Mouse (Mus musculus): ENCODE measurements around the gene Ifi35. TPM values are rescaled to one million over a fixed set of nuclear protein-coding genes. Genes with fewer than 3 reads are reported as not detected.
"Not testable (repeated sequence)": the region's sequence is repeated elsewhere in the genome, so short reads cannot be mapped to it uniquely, and the experiment has no call there.

Ifi35 gene
- polyA plus RNA-seq, 1 experiment from 2014 or later: 5.4 TPM

GRCm38 (mm10) chr11:101424925-101425813 is 23.0 kb upstream of the Ifi35 start, which contains the start of the genes Rundc1 and Ptges3l:
Gene Rundc1 (plus strand): TSS chr11:101425085.
Gene Ptges3l (minus strand): TSS chr11:101425333.
- Histone ChIP-seq H3K9ac (peak within 1 kb of the TSS; percentile 71), H3K27ac (peak within 1 kb of the TSS; percentile 83), H3K9me3 (ENCODE audit: control insufficient read depth, low read length) (no peaks in the 10 kb centered on the region), H3K4me2 (replicated peaks) (peak within 1 kb of the TSS; percentile 80), H3K4me1 (replicated peaks; ENCODE audit: control insufficient read depth, insufficient read depth, low read length) (peaks cover 16% of the 10 kb centered on the region), H3K27me3 (ENCODE audit: control insufficient read depth, insufficient read depth, low read length) (no peaks in the 10 kb centered on the region), H3K36me3 (replicated peaks; ENCODE audit: control insufficient read depth, insufficient read depth) (peaks cover 13% of the 10 kb centered on the region), H3K4me3 (replicated peaks; ENCODE audit: low read length) (peak within 1 kb of the TSS; percentile 76)
- DNase-seq (ENCODE audit: low spot score) (peak; percentile 97), ATAC-seq (ENCODE audit: low FRiP score) (peak; percentile 94)
- under 1% methylated on average over 77 of the region's 81 CpGs for WGBS

DNA sequence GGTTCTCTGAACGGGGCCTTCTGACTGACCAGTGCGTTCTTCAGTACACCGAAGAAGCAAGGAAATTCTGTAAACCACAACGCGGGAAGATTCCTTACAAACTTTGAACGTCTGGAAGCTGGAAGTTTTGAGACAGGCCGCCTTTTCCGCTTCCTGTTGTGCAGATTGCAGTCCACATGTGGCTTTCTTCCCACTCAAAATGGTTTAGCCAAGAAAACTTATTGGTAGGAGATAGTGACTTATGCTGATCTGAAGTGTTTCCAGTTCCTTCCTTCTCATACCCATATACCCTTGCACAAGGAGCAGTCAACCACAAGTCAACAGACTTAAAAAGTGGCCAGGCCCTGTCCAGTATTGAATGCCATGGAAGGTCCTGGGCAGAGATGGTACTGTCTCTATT is 22.0 kb upstream of the Ifi35 start:
- no peaks in the 10 kb centered on the region for H3K27me3 ChIP-seq (ENCODE audit: control insufficient read depth, insufficient read depth, low read length)
- H3K4me1 ChIP-seq (replicated peaks; ENCODE audit: control insufficient read depth, insufficient read depth, low read length): peaks cover 16% of the 10 kb centered on the region
- ATAC-seq (ENCODE audit: low FRiP score) (no peak), DNase-seq (ENCODE audit: low spot score) (no peak)
- H3K27ac ChIP-seq: no peak overlapping the region
- H3K9me3 ChIP-seq (ENCODE audit: control insufficient read depth, low read length): no peaks in the 10 kb centered on the region
- peaks cover 23% of the 10 kb centered on the region for H3K36me3 ChIP-seq (replicated peaks; ENCODE audit: control insufficient read depth, insufficient read depth)
- 68% methylated on average over 8 of the region's 8 CpGs for WGBS
- H3K4me3 ChIP-seq (replicated peaks; ENCODE audit: low read length): peak overlapping the region; percentile 76
- peak overlapping the region; percentile 80 for H3K4me2 ChIP-seq (replicated peaks)
- peak overlapping the region; percentile 71 for H3K9ac ChIP-seq

DNA sequence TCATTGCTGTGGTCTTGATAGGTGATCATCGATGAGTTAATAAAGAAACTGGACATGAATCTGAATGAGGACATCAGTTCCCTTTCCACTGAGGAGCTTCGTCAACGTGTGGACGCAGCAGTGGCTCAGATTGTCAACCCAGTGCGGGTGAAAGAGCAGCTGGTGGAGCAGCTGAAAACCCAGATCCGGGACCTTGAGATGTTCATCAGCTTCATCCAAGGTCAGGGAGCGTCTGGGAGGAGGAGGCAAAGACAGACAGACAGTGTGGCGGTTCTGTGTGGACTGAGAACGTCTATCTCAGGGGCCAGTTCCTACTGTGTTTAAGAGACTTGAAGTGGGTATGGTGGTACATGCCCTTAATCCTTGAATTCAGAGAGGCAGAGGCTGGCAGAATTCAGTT is 16.9 kb upstream of the Ifi35 start:
- Histone ChIP-seq H3K4me1 (replicated peaks; ENCODE audit: control insufficient read depth, insufficient read depth, low read length) (peaks cover 3% of the 10 kb centered on the region), H3K27me3 (ENCODE audit: control insufficient read depth, insufficient read depth, low read length) (no peaks in the 10 kb centered on the region), H3K9me3 (ENCODE audit: control insufficient read depth, low read length) (no peaks in the 10 kb centered on the region), H3K4me3 (replicated peaks; ENCODE audit: low read length) (no peak overlapping the region), H3K4me2 (replicated peaks) (no peak overlapping the region), H3K9ac (no peak overlapping the region), H3K27ac (no peak overlapping the region), H3K36me3 (replicated peaks; ENCODE audit: control insufficient read depth, insufficient read depth) (peaks cover 71% of the 10 kb centered on the region)
- 93% methylated on average over 9 of the region's 9 CpGs for WGBS
- no peak for ATAC-seq (ENCODE audit: low FRiP score)
- no peak for DNase-seq (ENCODE audit: low spot score)

DNA sequence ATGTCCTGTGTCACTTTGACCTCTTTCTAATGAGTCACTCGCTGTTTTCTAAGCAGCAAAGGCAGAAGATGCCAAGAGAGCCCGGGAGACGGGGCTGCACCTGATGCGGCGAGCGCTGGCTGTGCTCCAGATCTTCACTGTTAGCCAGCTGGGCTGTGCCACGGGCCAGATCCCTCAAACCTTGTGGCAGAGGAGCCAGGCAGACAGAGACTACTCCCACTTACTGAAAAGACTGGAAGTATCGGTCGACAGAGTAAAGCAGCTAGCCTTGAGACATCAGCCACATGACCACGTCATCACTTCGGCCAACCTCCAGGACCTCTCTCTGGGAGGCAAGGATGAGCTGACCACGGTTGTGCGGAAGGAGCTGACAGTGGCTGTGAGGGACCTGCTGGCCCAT is 14.8 kb upstream of the Ifi35 start:
- H3K36me3 ChIP-seq (replicated peaks; ENCODE audit: control insufficient read depth, insufficient read depth): peaks cover 71% of the 10 kb centered on the region
- no peaks in the 10 kb centered on the region for H3K27me3 ChIP-seq (ENCODE audit: control insufficient read depth, insufficient read depth, low read length)
- no peak overlapping the region for H3K27ac ChIP-seq
- DNase-seq (ENCODE audit: low spot score) (no peak), ATAC-seq (ENCODE audit: low FRiP score) (no peak)
- H3K9ac ChIP-seq: no peak overlapping the region
- no peak overlapping the region for H3K4me2 ChIP-seq (replicated peaks)
- H3K9me3 ChIP-seq (ENCODE audit: control insufficient read depth, low read length): no peaks in the 10 kb centered on the region
- WGBS: 86% methylated on average over 13 of the region's 13 CpGs
- no peak overlapping the region for H3K4me3 ChIP-seq (replicated peaks; ENCODE audit: low read length)
- H3K4me1 ChIP-seq (replicated peaks; ENCODE audit: control insufficient read depth, insufficient read depth, low read length): no peaks in the 10 kb centered on the region

DNA sequence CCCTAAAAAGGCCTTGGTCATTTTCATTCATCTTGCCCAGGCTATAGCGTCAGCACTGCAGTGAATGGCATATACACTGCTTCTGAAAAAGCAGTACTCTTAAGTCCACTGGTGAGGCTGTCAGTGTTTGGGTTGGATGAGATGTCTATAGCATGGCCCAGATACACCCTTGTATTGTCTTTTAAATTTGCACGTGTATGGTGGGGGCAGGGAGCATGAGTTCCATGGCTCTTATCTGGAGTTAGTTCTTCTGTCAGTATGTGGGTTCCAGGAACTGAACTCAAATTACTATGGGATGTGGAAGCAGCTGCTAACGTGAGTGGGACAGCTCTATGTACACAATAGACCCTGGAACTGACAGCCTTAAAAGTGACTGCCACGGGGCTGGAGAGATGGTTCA is 12.4 kb upstream of the Ifi35 start:
- H3K4me2 ChIP-seq (replicated peaks): no peak overlapping the region
- H3K27me3 ChIP-seq (ENCODE audit: control insufficient read depth, insufficient read depth, low read length): no peaks in the 10 kb centered on the region
- peaks cover 52% of the 10 kb centered on the region for H3K36me3 ChIP-seq (replicated peaks; ENCODE audit: control insufficient read depth, insufficient read depth)
- WGBS: 89% methylated on average over 4 of the region's 4 CpGs
- H3K27ac ChIP-seq: no peak overlapping the region
- ATAC-seq (ENCODE audit: low FRiP score) (no peak), DNase-seq (ENCODE audit: low spot score) (no peak)
- no peak overlapping the region for H3K4me3 ChIP-seq (replicated peaks; ENCODE audit: low read length)
- no peak overlapping the region for H3K9ac ChIP-seq
- H3K9me3 ChIP-seq (ENCODE audit: control insufficient read depth, low read length): no peaks in the 10 kb centered on the region
- no peaks in the 10 kb centered on the region for H3K4me1 ChIP-seq (replicated peaks; ENCODE audit: control insufficient read depth, insufficient read depth, low read length)

- ATAC-seq (ENCODE audit: low FRiP score): no peak
- Histone ChIP-seq H3K4me3 (replicated peaks; ENCODE audit: low read length) (no peak overlapping the region), H3K9me3 (ENCODE audit: control insufficient read depth, low read length) (no peaks in the 10 kb centered on the region), H3K9ac (no peak overlapping the region), H3K27me3 (ENCODE audit: control insufficient read depth, insufficient read depth, low read length) (no peaks in the 10 kb centered on the region), H3K36me3 (replicated peaks; ENCODE audit: control insufficient read depth, insufficient read depth) (peaks cover 41% of the 10 kb centered on the region), H3K4me1 (replicated peaks; ENCODE audit: control insufficient read depth, insufficient read depth, low read length) (no peaks in the 10 kb centered on the region), H3K27ac (no peak overlapping the region), H3K4me2 (replicated peaks) (no peak overlapping the region)
- WGBS: 41% methylated on average over 4 of the region's 4 CpGs
- no peak for DNase-seq (ENCODE audit: low spot score)
Observed at GRCm38 (mm10) chr11:101436916-101437315, 11.3 kb upstream of the Ifi35 start.

DNA sequence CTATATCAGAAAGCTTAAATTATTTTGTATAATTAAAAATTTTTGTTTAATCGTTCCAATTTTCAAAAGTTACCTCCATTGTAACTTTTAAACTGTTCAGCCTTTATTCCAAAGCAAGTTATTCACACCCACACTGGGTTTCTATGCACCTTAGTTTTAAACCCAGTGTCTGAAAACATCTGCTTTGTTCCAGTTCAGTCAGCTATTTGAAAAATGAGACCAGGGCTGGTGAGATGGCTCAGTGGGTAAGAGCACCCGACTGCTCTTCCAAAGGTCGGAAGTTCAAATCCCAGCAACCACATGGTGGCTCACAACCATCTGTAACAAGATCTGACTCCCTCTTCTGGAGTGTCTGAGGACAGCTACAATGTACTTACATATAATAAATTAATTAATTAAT is 10.2 kb upstream of the Ifi35 start:
- not testable (repeated sequence) for H3K27ac ChIP-seq; H3K4me2 ChIP-seq (replicated peaks); H3K9me3 ChIP-seq (ENCODE audit: control insufficient read depth, low read length); H3K4me1 ChIP-seq (replicated peaks; ENCODE audit: control insufficient read depth, insufficient read depth, low read length); H3K9ac ChIP-seq; H3K27me3 ChIP-seq (ENCODE audit: control insufficient read depth, insufficient read depth, low read length); H3K4me3 ChIP-seq (replicated peaks; ENCODE audit: low read length); DNase-seq (ENCODE audit: low spot score); ATAC-seq (ENCODE audit: low FRiP score)
- 52% methylated on average over 3 of the region's 3 CpGs for WGBS
- H3K36me3 ChIP-seq (replicated peaks; ENCODE audit: control insufficient read depth, insufficient read depth): peaks cover 32% of the 10 kb centered on the region

- 44% methylated on average over 15 of the region's 15 CpGs for WGBS
- H3K27me3 ChIP-seq (ENCODE audit: control insufficient read depth, insufficient read depth, low read length); H3K27ac ChIP-seq; DNase-seq (ENCODE audit: low spot score); H3K9ac ChIP-seq; H3K9me3 ChIP-seq (ENCODE audit: control insufficient read depth, low read length); ATAC-seq (ENCODE audit: low FRiP score): not testable (repeated sequence)
- Histone ChIP-seq H3K4me3 (replicated peaks; ENCODE audit: low read length) (peak overlapping the region; percentile 18), H3K4me1 (replicated peaks; ENCODE audit: control insufficient read depth, insufficient read depth, low read length) (peaks cover 14% of the 10 kb centered on the region), H3K36me3 (replicated peaks; ENCODE audit: control insufficient read depth, insufficient read depth) (peaks cover 31% of the 10 kb centered on the region), H3K4me2 (replicated peaks) (peak overlapping the region; percentile 38)
Observed at GRCm38 (mm10) chr11:101441450-101442126, 6.6 kb upstream of the Ifi35 start.

DNA sequence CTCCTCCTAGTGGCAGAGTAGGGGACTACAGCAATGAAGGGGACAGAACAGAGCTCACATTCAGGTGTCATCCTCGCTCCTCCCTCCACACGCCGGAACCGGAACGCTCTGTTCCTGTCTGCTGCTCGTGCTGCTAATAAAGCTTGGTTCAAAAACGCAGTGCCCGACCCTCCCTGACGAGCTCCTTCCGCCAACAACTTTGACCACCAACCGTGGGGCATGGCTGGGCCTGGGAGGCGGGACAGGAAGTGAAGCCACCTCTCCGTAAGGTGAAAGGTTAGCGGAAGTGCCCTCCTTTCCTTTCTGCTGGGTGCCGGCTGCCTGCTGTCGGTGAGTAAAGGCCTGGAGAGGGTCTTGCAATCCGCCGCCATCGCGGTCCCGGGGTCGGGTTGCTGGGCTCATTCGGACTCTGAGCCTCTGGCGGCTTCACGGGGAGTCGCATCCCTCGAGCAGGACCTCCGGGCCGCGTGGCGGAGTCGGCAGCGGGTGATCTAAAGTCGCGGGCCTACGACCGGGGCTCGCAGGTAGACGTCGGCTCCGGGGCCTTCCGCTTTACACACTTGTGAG is 6.0 kb upstream of the Ifi35 start, which contains the start of gene Rpl27:
TSS of gene Rpl27 (plus strand) at position 172 of the 567 bp plus-strand sequence.
- Histone ChIP-seq H3K4me2 (replicated peaks) (peak within 1 kb of the TSS; percentile 97), H3K27me3 (ENCODE audit: control insufficient read depth, insufficient read depth, low read length) (no peaks in the 10 kb centered on the region), H3K36me3 (replicated peaks; ENCODE audit: control insufficient read depth, insufficient read depth) (peaks cover 31% of the 10 kb centered on the region), H3K27ac (peak within 1 kb of the TSS; percentile 94), H3K4me3 (replicated peaks; ENCODE audit: low read length) (peak within 1 kb of the TSS; percentile 77), H3K9me3 (ENCODE audit: control insufficient read depth, low read length) (no peaks in the 10 kb centered on the region), H3K4me1 (replicated peaks; ENCODE audit: control insufficient read depth, insufficient read depth, low read length) (peaks cover 14% of the 10 kb centered on the region), H3K9ac (peak within 1 kb of the TSS; percentile 93)
- WGBS: 0% methylated on average over 42 of the region's 42 CpGs
- peak; percentile 100 for ATAC-seq (ENCODE audit: low FRiP score)
- DNase-seq (ENCODE audit: low spot score): peak; percentile 98

All from hindbrain, embryonic 14.5 days (tissue).